Mouse (Mus musculus) neutrophil, adult 5-6 weeks (primary cell): ENCODE measurements around the gene Arhgap23. TPM values are rescaled to one million over a fixed set of nuclear protein-coding genes. Genes with fewer than 3 reads are reported as not detected.

Experiments used
- ATAC-seq: fragments of 151-379, 151-347 bp; 2 replicates; pipeline ENCODE4 v1.8.0; 2017; ENCODE audit warnings: mild to moderate bottlenecking, moderate TSS enrichment; ENCODE audit not compliant: insufficient number of reproducible peaks, poor library complexity, low FRiP score, severe bottlenecking; ENCODE audit errors: extremely low read depth
- total RNA-seq: library from RNA; stranded (forward); fragments of 200-1000 nt; gene quantifications from 2 replicates; pipeline ENCODE4 v1.2.3, GENCODE M21; 2017

Arhgap23 gene
- total RNA-seq, 1 experiment from 2014 or later: 10.5 TPM

GRCm38 (mm10) chr11:97520541-97520940, 105.2 kb downstream of the Arhgap23 start:
- ATAC-seq: no peak

DNA sequence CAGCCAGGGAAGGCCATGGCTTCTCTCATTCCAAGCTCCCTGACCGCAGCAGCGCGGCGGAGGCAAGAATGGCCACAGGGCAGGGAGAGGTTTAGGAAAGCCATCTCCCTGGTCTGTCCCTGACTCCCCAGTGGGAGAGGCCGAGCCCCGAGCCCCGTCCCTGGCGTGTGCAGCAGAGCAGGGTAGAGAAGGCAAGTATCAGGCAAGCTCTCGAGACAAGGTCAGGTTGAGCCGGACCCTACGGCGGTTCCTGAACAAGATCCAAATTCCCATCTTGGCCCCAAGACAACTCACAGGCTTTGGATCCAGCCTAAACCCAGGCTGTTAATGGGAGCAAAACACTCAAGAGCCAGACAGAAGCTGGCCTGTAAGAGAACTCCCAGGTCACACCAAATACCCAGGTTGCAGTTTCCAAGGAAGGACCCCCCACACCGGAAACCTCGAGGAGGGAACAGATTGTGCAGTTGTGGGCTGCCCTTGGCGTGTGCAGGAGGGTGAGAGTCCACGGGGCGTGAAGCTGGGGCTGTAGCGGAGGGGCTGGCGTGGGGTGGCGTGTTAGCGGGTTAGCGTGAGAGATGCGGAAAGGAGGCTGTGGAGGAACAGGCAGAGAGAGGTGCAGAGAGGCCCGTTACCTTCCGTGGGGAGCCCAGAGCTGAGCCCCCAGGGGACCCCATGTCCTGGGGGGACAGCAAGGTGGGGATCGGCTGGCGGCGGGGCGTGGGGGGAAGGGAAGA, 106.6 kb downstream of the Arhgap23 start:
- ATAC-seq: no peak

GRCm38 (mm10) chr11:97523107-97523506, 107.8 kb downstream of the Arhgap23 start:
- ATAC-seq: no peak

GRCm38 (mm10) chr11:97523827-97524261, 108.5 kb downstream of the Arhgap23 start:
- no peak for ATAC-seq

GRCm38 (mm10) chr11:97524306-97524705, 109.0 kb downstream of the Arhgap23 start:
- ATAC-seq: no peak

- ATAC-seq: no peak
Observed at GRCm38 (mm10) chr11:97525313-97525712, 110.0 kb downstream of the Arhgap23 start.

DNA sequence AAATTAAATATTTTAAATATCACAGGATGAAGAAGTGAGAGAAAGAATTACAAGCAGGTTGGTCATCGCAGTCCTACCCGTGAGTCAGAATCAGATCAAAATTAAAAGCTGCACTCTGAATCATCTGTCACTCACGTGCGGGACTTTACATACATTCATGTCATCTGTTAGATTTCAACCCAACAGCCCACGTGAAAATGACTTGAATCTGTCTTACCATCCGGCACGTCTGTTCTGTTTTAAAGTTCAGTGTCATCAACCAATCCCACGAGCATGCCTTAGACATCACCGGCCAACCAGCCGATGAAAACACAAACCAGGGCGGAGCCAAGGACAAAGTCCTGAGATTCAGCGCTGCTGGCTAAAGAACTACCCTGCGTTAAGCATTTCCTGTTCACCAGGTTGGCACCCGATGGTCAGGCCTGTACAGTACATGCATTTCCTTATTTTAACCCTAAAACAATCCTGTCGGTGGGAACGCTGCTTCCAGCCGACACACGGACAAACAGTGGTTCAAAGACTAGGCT, 113.0 kb downstream of the Arhgap23 start:
- no peak for ATAC-seq

DNA sequence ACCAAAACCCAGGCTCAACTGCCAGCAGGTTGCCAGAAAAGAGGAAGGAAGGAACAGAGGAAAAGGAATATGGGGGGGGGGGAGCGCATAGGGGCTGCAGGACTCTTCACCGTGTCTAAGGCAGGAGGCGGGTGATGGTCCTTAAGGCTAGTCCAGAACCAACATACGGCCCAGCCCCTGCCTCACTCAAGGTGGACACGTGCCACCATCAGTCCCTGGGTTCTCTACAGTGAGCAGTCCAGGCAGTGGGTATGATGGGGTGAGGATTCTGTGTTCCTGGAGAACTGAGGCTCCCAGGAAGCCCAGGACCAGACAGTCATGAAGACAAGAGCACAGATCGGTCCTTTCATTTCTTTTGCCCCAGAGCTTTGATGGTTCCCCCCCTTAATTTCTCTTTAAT, 114.7 kb downstream of the Arhgap23 start:
- no peak for ATAC-seq

DNA sequence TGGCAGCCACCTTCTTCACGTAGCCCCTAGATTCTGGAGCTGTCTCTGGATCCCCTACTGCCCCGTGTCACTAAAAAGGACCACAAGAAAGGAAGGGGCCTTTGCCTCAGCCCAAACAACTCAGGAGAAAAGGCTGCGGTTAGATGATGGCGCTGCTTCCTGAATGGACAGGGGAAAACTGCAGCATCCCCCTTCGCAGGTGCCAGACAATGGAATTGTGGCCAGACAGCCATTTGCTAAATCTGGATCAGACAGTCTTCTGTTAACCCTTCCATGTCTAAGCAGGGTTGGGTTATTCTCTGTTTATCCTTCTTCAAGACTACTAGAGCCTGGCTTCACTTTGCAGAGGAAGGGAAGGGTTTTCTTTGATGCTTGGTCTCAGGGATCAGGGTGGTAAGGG, 115.6 kb downstream of the Arhgap23 start:
- no peak for ATAC-seq

GRCm38 (mm10) chr11:97531381-97532260, 116.3 kb downstream of the Arhgap23 start:
- peak; percentile 70 for ATAC-seq

- ATAC-seq: no peak
Observed at GRCm38 (mm10) chr11:97532354-97532753, 117.0 kb downstream of the Arhgap23 start.

- ATAC-seq: peak; percentile 31; the same call in 1 of the 2 replicates
Observed at GRCm38 (mm10) chr11:97532950-97533582, 117.7 kb downstream of the Arhgap23 start.

DNA sequence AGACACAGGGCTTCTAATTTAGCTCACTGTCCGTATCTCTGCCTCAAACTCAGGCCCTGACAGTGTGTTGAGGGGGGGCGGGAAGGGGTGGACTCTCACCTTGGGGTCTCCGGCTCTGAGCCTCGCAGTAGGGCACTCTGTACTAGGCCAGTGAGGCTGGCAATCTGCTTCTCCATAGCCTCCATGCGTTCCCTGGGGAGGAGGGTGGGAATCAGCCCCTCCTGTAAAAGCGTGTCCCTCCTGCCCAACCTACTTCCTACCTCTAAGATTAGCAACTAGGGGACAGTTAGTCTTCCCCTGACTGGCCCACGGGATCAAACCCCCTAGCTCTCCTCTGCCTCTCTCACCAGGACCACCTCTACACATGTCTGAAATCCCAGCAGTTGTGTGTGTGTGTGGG, 118.3 kb downstream of the Arhgap23 start:
- ATAC-seq: no peak

- no peak for ATAC-seq
Observed at GRCm38 (mm10) chr11:97534442-97535307, 119.3 kb downstream of the Arhgap23 start.

GRCm38 (mm10) chr11:97535308-97535630, 119.9 kb downstream of the Arhgap23 start:
- no peak for ATAC-seq

DNA sequence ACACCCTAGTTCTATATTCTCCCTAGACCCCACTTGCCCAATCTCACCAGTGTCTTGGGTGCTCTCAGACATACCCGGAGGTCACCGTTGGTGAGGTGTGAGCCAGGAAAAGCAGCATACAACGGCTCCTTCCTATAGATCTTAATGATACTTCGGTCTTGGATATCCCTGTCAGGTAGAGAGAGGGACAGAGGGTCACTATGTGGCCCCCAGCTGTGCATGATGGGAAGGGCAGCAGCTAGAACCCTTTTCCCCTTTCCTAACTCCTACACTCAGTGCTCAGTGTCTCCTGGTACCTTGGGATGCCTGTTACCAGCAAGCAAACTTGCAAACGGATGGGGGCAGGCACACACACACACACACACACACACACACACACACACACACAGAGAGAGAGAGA, 120.3 kb downstream of the Arhgap23 start:
- no peak for ATAC-seq

DNA sequence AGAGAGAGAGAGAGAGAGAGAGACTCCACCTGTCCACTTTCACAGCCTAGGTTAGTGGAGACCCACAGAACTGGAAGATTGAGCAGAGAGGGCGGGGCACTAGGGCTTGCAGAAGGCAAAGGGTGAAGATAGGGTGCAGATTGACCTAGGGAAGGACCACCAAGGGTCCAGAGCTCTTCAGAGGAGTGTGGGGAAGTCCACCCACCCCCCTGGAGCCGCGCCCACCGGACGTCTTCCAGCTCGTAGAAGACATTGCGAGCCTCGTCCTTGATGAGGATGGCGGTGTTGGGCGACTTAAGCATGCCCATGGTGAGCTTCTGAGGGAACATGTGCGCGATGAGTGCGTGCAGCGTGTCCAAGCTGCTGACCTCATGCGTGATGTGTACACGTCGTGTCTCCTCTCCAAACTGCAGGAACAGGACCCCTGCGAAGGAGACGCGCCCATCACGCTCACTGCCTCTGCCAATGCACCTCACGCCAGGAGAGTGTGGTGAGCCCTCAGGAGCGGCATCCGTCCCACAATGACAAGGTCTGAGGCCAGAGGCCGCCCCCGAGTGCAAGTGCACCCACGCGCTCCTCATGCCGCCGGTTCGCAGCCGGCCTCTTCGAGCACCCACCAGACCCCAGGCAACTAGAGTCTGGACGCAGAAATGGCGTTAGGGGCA, 120.9 kb downstream of the Arhgap23 start:
- no peak for ATAC-seq
